9 mouse cellular contexts compared by ENCODE assay signal in the genomic region with DNA sequence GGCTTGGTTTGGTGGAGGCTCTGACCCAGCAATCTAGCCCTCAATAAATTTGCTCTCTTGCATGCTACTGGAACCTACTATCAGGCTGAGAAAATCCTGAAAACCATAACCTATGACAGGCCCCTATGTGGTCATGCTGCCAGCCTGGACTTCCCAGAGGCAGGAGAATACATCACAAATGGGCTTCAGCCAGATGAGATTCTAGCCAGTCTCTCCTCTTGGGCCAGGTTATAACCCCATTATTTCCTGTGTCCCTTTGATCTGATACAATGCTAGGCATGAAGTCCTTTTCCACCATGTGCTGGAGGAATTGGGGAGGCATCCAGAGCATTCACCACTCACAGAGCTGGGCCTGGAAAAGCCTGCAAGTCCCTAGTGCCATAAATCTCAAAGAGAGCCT. TPM values are rescaled to one million over a fixed set of nuclear protein-coding genes. Genes with fewer than 3 reads are reported as not detected.
DNase-seq lines count a peak whose midpoint lies in the region; ATAC-seq and TF ChIP-seq lines count a peak whose summit lies in the region.
"Had no signal": no experiment of that assay in that cellular context is flagged by ENCODE, and none has a peak within 500 bp of the region (broad histone marks: within the 10 kb centered on the region; RNA-seq: fewer than 3 reads in every experiment).

No protein-coding gene starts in this region.

- TF ChIP-seq POLR2A in thymus, adult 2 months (IDR thresholded peaks at IDR 0.05; ENCODE audit: control insufficient read depth, extremely low read depth, insufficient read depth, low read length, poor library complexity): no peak
- TF ChIP-seq POLR2A in limb, embryonic 14.5 days (IDR thresholded peaks at IDR 0.05; ENCODE audit: borderline replicate concordance, extremely low read depth, insufficient read depth, insufficient read length): no peak

- peaks cover 44% of the 10 kb centered on the region for H3K36me3 ChIP-seq in hindbrain, embryonic 10.5 days
- 0 out of 2 replicates have a peak, but pooled peaks cover 3% of the 10 kb centered on the region for H3K36me3 ChIP-seq in hindbrain, embryonic 16.5 days (ENCODE audit: control insufficient read depth, insufficient read depth, low read length)
- no peaks in the 10 kb centered on the region for H3K36me3 ChIP-seq in thymus, adult 2 months (ENCODE audit: control insufficient read depth, insufficient read depth, low read length)
- peaks cover 49% of the 10 kb centered on the region for H3K36me3 ChIP-seq in limb, embryonic 14.5 days (ENCODE audit: control insufficient read depth, insufficient read depth, low read length)

- DNase-seq in hindbrain, embryonic 10.5 days (ENCODE audit: low spot score): no peak
- DNase-seq in thymus, adult 2 months: no peak
- DNase-seq in thymus, postnatal 25 days: no peak
- DNase-seq in limb, embryonic 14.5 days (ENCODE audit: low spot score): no peak
- no peak for DNase-seq in layer of hippocampus, postnatal 36 days
- no peak for DNase-seq in urinary bladder, postnatal 14 days (ENCODE audit: low spot score)

- H3K4me1 ChIP-seq in hindbrain, embryonic 10.5 days (replicated peaks): peaks cover 61% of the 10 kb centered on the region
- peaks cover 15% of the 10 kb centered on the region for H3K4me1 ChIP-seq in hindbrain, embryonic 16.5 days (ENCODE audit: control insufficient read depth, insufficient read depth, low read depth, low read length)
- peaks cover 52% of the 10 kb centered on the region for H3K4me1 ChIP-seq in thymus, adult 2 months (replicated peaks; ENCODE audit: control insufficient read depth, insufficient read depth, low read length)
- H3K4me1 ChIP-seq in limb, embryonic 14.5 days (ENCODE audit: control insufficient read depth, insufficient read depth, low read length): peaks cover 42% of the 10 kb centered on the region

- ATAC-seq in hindbrain, embryonic 16.5 days: no peak
- no peak for ATAC-seq in limb, embryonic 14.5 days (ENCODE audit: low FRiP score, low read depth)
- no peak for ATAC-seq in cerebellum, adult (ENCODE audit: insufficient number of reproducible peaks, low FRiP score, low TSS enrichment)

- 0 out of 2 replicates have a peak, but pooled peaks cover 6% of the 10 kb centered on the region for H3K27me3 ChIP-seq in hindbrain, embryonic 10.5 days (ENCODE audit: insufficient read depth, poor library complexity, severe bottlenecking)
- no peaks in the 10 kb centered on the region for H3K27me3 ChIP-seq in hindbrain, embryonic 16.5 days (replicated peaks; ENCODE audit: control insufficient read depth, insufficient read depth, low read length)
- H3K27me3 ChIP-seq in thymus, adult 2 months (ENCODE audit: control insufficient read depth, insufficient read depth, low read length): no peaks in the 10 kb centered on the region
- H3K27me3 ChIP-seq in limb, embryonic 14.5 days (ENCODE audit: control insufficient read depth, insufficient read depth, low read length): no peaks in the 10 kb centered on the region

- H3K9ac ChIP-seq in hindbrain, embryonic 16.5 days (ENCODE audit: low read depth, low read length): no peak overlapping the region
- H3K9ac ChIP-seq in limb, embryonic 14.5 days (ENCODE audit: low read depth, low read length, severe bottlenecking): no peak overlapping the region

- peak overlapping the region; percentile 83 for H3K27ac ChIP-seq in hindbrain, embryonic 10.5 days
- H3K27ac ChIP-seq in hindbrain, embryonic 16.5 days (ENCODE audit: low read depth, low read length): no peak overlapping the region
- peak overlapping the region; percentile 62 for H3K27ac ChIP-seq in thymus, adult 2 months (ENCODE audit: control insufficient read depth, insufficient read depth, low read length)
- peak overlapping the region; percentile 97 for H3K27ac ChIP-seq in limb, embryonic 14.5 days (replicated peaks; ENCODE audit: low read depth, low read length)

- no peaks in the 10 kb centered on the region for H3K9me3 ChIP-seq in hindbrain, embryonic 10.5 days
- H3K9me3 ChIP-seq in hindbrain, embryonic 16.5 days (ENCODE audit: control insufficient read depth, low read length): no peaks in the 10 kb centered on the region
- 0 out of 2 replicates have a peak, but pooled peaks cover 2% of the 10 kb centered on the region for H3K9me3 ChIP-seq in limb, embryonic 14.5 days (ENCODE audit: control insufficient read depth, low read length)

- H3K4me2 ChIP-seq in hindbrain, embryonic 16.5 days (ENCODE audit: low read length): no peak overlapping the region
- H3K4me2 ChIP-seq in limb, embryonic 14.5 days (replicated peaks; ENCODE audit: low read depth, low read length, severe bottlenecking): no peak overlapping the region

- TF ChIP-seq CTCF in thymus, adult 2 months (IDR thresholded peaks at IDR 0.05; ENCODE audit: borderline replicate concordance, control insufficient read depth, extremely low read depth, insufficient read depth, low read length, poor library complexity): no peak

- no peak overlapping the region for H3K4me3 ChIP-seq in hindbrain, embryonic 10.5 days
- no peak overlapping the region for H3K4me3 ChIP-seq in hindbrain, embryonic 16.5 days (ENCODE audit: low read length)
- no peak overlapping the region for H3K4me3 ChIP-seq in thymus, adult 2 months (ENCODE audit: control insufficient read depth, insufficient read depth, low read length)
- H3K4me3 ChIP-seq in limb, embryonic 14.5 days (replicated peaks; ENCODE audit: low read length): no peak overlapping the region

RNA-seq across cellular contexts. Expression of a gene that starts 36.4 kb away (rescaled TPM):
- 0.20 and 0.27 TPM in 2 replicates for polyA plus RNA-seq in hindbrain, embryonic 10.5 days (2016; fragmentation: Nextera tagmentation; extraction: Ambion mirVana)
- 0.85 and 1.2 TPM in 2 replicates for polyA plus RNA-seq in hindbrain, embryonic 16.5 days (2015; fragmentation: Nextera tagmentation; extraction: Ambion mirVana)
- 0.04 and 0.11 TPM in 2 replicates for polyA plus RNA-seq in thymus, adult 2 months (2012; rRNA removed)
- polyA plus RNA-seq in limb, embryonic 14.5 days (2012; rRNA removed): 0.19 and 0.24 TPM in 2 replicates
- 0.12 and 0.32 TPM in 2 replicates for polyA plus RNA-seq in limb, embryonic 14.5 days (2014; fragmentation: Nextera tagmentation; extraction: Ambion mirVana)
- 1 to 10 TPM; 1.1 to 1.6 TPM for total RNA-seq in layer of hippocampus, postnatal 36 days (2021)
- total RNA-seq: gastrocnemius, postnatal 4 days had no signal

RNA-seq across cellular contexts. Expression of a gene that starts 37.2 kb away (rescaled TPM):
- 61.1 and 63.3 TPM in 2 replicates for polyA plus RNA-seq in hindbrain, embryonic 10.5 days (2016; fragmentation: Nextera tagmentation; extraction: Ambion mirVana)
- polyA plus RNA-seq in hindbrain, embryonic 16.5 days (2015; fragmentation: Nextera tagmentation; extraction: Ambion mirVana): 114 and 117 TPM in 2 replicates
- polyA plus RNA-seq in thymus, adult 2 months (2012; rRNA removed): 29.3 and 37.0 TPM in 2 replicates
- 143 and 154 TPM in 2 replicates for polyA plus RNA-seq in limb, embryonic 14.5 days (2012; rRNA removed)
- 47.0 and 54.3 TPM in 2 replicates for polyA plus RNA-seq in limb, embryonic 14.5 days (2014; fragmentation: Nextera tagmentation; extraction: Ambion mirVana)
- total RNA-seq in layer of hippocampus, postnatal 36 days (2021): 10 to 100 TPM; 96.8 to 98.3 TPM

RNA-seq across cellular contexts. Expression of a gene that starts 38.2 kb away (rescaled TPM):
- polyA plus RNA-seq in hindbrain, embryonic 10.5 days (2016; fragmentation: Nextera tagmentation; extraction: Ambion mirVana): 10.7 and 14.6 TPM in 2 replicates
- polyA plus RNA-seq in hindbrain, embryonic 16.5 days (2015; fragmentation: Nextera tagmentation; extraction: Ambion mirVana): 7.4 and 9.7 TPM in 2 replicates
- 55.5 and 59.6 TPM in 2 replicates for polyA plus RNA-seq in thymus, adult 2 months (2012; rRNA removed)
- polyA plus RNA-seq in limb, embryonic 14.5 days (2012; rRNA removed): 55.0 and 65.4 TPM in 2 replicates
- polyA plus RNA-seq in limb, embryonic 14.5 days (2014; fragmentation: Nextera tagmentation; extraction: Ambion mirVana): 19.8 and 26.8 TPM in 2 replicates
- 1 to 10 TPM; 9.2 to 10.0 TPM for total RNA-seq in layer of hippocampus, postnatal 36 days (2021)
